Mouse (Mus musculus) stomach, postnatal 0 days (tissue): ENCODE results near the gene Polm. TPM values are rescaled to one million over a fixed set of nuclear protein-coding genes. Genes with fewer than 3 reads are reported as not detected.

ENCODE experiments used
- ATAC-seq: fragments of 200-750 bp; cut with Nextera tagmentation; 2 replicates; pipeline ENCODE4 v1.8.0; 2017; ENCODE audit not compliant: low FRiP score, low TSS enrichment
- DNase-seq: peaks from one replicate; pipeline ENCODE4 v3.0.0-alpha.2; 2016; ENCODE audit warnings: low spot score
- H3K27ac ChIP-seq: fragments of 300-500 bp; sonication (generic); replicated peaks from 2 replicates; pipeline ENCODE4 v1.5.1; 2014; ENCODE audit warnings: mild to moderate bottlenecking, control low read depth
- H3K27me3 ChIP-seq: fragments of 300-500 bp; sonication (generic); 2 replicates; pipeline ENCODE4 v1.6.1; 2014; ENCODE audit warnings: low read length; ENCODE audit not compliant: control insufficient read depth, insufficient read depth
- H3K36me3 ChIP-seq: fragments of 300-500 bp; sonication (generic); 2 replicates; pipeline ENCODE4 v1.6.1; 2014; ENCODE audit warnings: low read length, mixed read lengths; ENCODE audit not compliant: control insufficient read depth, insufficient read depth
- H3K4me1 ChIP-seq: fragments of 300-500 bp; sonication (generic); replicated peaks from 2 replicates; pipeline ENCODE4 v1.6.1; 2014; ENCODE audit warnings: antibody characterized with exemption; ENCODE audit not compliant: control insufficient read depth, insufficient read depth
- H3K4me2 ChIP-seq: fragments of 300-500 bp; sonication (generic); replicated peaks from 2 replicates; pipeline ENCODE4 v1.6.1; 2014; ENCODE audit warnings: low read depth, mild to moderate bottlenecking, control low read depth, moderate library complexity
- H3K4me3 ChIP-seq: fragments of 300-500 bp; sonication (generic); 2 replicates; pipeline ENCODE4 v1.5.1; 2014; ENCODE audit warnings: low read depth, low read length, control low read depth
- H3K9ac ChIP-seq: fragments of 300-500 bp; sonication (generic); 2 replicates; pipeline ENCODE4 v1.6.1; 2014; ENCODE audit warnings: mild to moderate bottlenecking, low read length, control low read depth, mixed read lengths
- H3K9me3 ChIP-seq: fragments of 300-500 bp; sonication (generic); 2 replicates; pipeline ENCODE4 v1.6.1; 2016; ENCODE audit warnings: low read length; ENCODE audit not compliant: control insufficient read depth
- CTCF ChIP-seq: IDR thresholded peaks from 2 replicates; pipeline ENCODE4 v1.5.1; 2016; ENCODE audit warnings: antibody characterized with exemption, low read depth, mild to moderate bottlenecking, moderate library complexity
- EP300 ChIP-seq: optimal IDR thresholded peaks from 2 replicates; pipeline ENCODE3; 2016; ENCODE audit warnings: antibody characterized with exemption
- WGBS: fragments of 180-500 bp; shearing (Covaris S2); extraction: QIAGEN DNeasy Blood & Tissue Kit; methylation state at CpG from one replicate; pipeline ENCODE4 v1.1.7; 2014; 5-methylcytosine and 5-hydroxymethylcytosine counted together
- polyA plus RNA-seq: library from polyadenylated mRNA; unstranded; fragments of >200 nt; fragmentation: Nextera tagmentation; extraction: Ambion mirVana; gene quantifications from 2 replicates; pipeline ENCODE4 v1.2.1, GENCODE M21; 2015

The Polm gene
- polyA plus RNA-seq, 1 experiment from 2014 or later, result 6.3 TPM

DNA sequence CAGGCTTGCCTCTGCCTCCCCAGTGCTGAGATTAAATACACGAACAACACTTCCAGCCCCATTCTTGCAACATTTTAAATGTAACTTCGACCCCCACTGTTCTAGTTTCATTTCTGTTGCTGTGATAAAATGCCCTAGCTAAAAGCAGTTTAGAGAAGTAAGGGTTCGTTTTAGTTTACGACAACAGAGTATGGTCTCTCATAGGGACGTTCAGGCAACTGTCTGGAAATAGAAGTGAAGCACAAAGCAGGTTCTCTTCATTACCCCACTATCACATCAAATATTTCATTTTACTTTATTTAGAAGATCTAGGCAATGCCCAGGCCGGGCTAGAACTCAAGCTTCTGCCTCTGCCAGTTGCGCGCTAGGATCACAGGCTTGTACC, 50.2 kb downstream of the Polm start:
- peak overlapping the region; percentile 86 for H3K9ac ChIP-seq
- DNase-seq (no peak), ATAC-seq (no peak)
- TF ChIP-seq EP300, result no peak
- TF ChIP-seq CTCF, result no peak
- 0 out of 2 replicates have a peak, but pooled peaks cover 11% of the 10 kb centered on the region for H3K36me3 ChIP-seq
- 30% methylated on average over 8 of the region's 8 CpGs for WGBS
- peak overlapping the region; percentile 85 for H3K4me2 ChIP-seq
- H3K4me1 ChIP-seq, result peaks cover 5% of the 10 kb centered on the region; the same call in 1 of the 2 replicates
- no peaks in the 10 kb centered on the region for H3K9me3 ChIP-seq
- H3K27ac ChIP-seq, result peak overlapping the region; percentile 97
- no peaks in the 10 kb centered on the region for H3K27me3 ChIP-seq
- peak overlapping the region; percentile 90 for H3K4me3 ChIP-seq

DNA sequence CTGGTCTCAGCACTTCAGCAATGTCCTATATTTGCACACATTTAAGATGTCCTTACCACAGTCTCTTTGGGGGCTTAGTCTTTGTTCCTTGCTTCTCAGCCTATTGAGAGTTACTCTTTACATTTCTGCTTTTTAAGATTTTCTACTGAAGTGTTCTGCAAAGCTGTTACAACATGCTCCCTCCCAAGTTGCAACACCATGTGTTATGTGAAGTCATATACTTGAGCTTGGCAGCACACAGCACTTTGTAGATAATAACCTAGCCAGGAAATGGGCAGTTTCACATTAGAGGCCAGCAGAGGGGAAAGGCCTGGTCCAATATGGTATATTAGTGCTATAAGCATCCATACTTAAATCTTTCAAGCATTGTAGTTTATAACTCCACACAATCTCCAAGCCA, 52.1 kb downstream of the Polm start:
- H3K4me2 ChIP-seq, result no peak overlapping the region
- no peak for ATAC-seq
- no peak for DNase-seq
- no peaks in the 10 kb centered on the region for H3K27me3 ChIP-seq
- no peaks in the 10 kb centered on the region for H3K9me3 ChIP-seq
- H3K36me3 ChIP-seq, result no peaks in the 10 kb centered on the region
- H3K4me1 ChIP-seq, result peaks cover 5% of the 10 kb centered on the region; the same call in 1 of the 2 replicates
- no peak for TF ChIP-seq CTCF
- TF ChIP-seq EP300, result no peak
- no peak overlapping the region for H3K27ac ChIP-seq
- no peak overlapping the region for H3K9ac ChIP-seq
- no peak overlapping the region for H3K4me3 ChIP-seq

DNA sequence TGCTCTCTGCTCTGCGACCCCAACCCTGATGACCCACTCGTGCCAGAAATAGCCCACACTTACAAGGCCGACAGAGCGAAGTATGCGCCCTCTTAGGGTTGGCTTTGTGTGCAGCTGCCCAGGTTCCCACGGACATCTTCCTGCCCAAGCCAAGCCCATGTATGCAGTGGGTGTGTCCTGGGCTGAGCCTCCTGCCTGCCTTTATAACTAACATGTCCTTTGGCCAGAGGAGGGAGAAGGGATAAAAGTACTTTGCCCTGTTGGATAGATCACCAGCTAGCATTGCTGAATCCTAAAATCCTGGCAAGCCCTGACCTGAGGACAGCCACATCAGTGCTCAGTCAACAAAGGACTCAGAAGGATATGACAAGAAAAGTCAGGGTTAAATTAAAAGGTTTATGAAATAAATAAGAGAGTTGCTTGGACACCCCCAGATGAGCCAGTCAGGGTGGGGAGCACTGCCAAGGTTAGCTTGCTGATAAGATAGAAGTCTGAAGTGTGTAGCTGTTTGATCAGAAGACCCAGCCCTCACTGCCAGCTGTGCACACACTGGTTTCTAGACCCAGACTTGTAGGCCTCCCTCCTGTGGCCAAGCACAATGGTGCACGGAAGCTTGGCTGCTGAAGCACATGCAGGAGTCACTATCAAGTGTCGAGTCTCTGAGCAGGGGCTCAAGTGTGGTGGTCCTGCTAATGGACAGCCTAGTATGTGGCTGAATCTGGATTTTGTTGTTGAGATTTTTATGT, 55.4 kb downstream of the Polm start:
- H3K36me3 ChIP-seq, result no peaks in the 10 kb centered on the region; the same call in 1 of the 2 replicates
- no peak overlapping the region for H3K4me3 ChIP-seq
- ATAC-seq, result peak; percentile 81
- 55% methylated on average over 8 of the region's 8 CpGs for WGBS
- peak; percentile 68 for DNase-seq
- no peak overlapping the region for H3K4me2 ChIP-seq
- no peaks in the 10 kb centered on the region for H3K4me1 ChIP-seq
- H3K27me3 ChIP-seq, result no peaks in the 10 kb centered on the region
- TF ChIP-seq EP300 (no peak), CTCF (peak; percentile 65)
- H3K9ac ChIP-seq, result no peak overlapping the region
- no peaks in the 10 kb centered on the region for H3K9me3 ChIP-seq
- H3K27ac ChIP-seq, result no peak overlapping the region

DNA sequence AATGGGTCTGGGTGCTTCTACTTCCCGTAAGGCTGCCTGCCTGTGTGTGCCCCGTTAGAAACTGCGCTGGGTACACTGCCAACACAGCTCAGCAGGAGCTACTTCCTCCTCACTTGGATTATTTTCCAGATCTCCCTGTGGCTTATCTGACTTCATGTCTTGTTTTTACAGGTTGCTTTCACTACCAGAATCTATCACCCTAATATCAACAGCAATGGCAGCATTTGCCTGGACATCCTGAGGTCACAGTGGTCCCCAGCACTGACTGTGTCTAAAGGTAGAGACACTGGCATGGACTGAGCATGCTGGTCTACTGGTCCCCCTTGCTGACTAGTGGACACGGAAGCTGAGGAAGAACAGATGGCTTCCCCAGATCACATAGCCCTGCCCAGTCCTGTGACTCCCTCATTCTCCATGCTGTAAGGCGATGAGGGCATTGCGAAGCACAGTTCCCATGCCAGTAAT, 57.7 kb downstream of the Polm start:
- H3K27me3 ChIP-seq, result no peaks in the 10 kb centered on the region
- TF ChIP-seq CTCF (no peak), EP300 (no peak)
- no peaks in the 10 kb centered on the region; the same call in 1 of the 2 replicates for H3K36me3 ChIP-seq
- no peak overlapping the region for H3K9ac ChIP-seq
- no peak for DNase-seq
- ATAC-seq, result no peak
- no peak overlapping the region for H3K4me3 ChIP-seq
- 94% methylated on average over 6 of the region's 6 CpGs for WGBS
- H3K4me2 ChIP-seq, result no peak overlapping the region
- H3K27ac ChIP-seq, result no peak overlapping the region
- no peaks in the 10 kb centered on the region for H3K4me1 ChIP-seq
- H3K9me3 ChIP-seq, result no peaks in the 10 kb centered on the region

DNA sequence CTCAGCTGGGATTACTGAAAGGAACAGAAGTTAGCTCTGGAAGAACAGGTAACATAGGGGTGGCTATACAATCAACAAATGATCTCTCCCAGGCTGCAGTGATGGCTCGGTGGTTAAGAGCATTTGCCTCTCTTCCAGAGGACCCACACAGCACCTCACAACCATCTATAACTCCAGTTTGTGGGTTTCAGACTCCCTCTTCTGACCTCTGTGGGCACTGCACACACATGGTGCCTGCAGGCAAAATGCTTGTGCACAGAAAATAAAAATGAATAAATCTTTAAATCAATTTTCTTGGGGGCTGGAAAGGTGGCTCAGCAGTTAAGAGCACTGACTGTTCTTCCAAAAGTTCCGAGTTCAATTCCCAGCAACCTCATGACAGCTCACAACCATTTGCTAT, 59.3 kb downstream of the Polm start:
- H3K4me3 ChIP-seq, result no peak overlapping the region
- H3K9ac ChIP-seq, result no peak overlapping the region; the same call in 1 of the 2 replicates
- ATAC-seq (no peak), DNase-seq (no peak)
- H3K4me1 ChIP-seq, result no peaks in the 10 kb centered on the region
- no peaks in the 10 kb centered on the region for H3K27me3 ChIP-seq
- no peaks in the 10 kb centered on the region for H3K9me3 ChIP-seq
- WGBS, result 77% methylated on average over 2 of the region's 2 CpGs
- TF ChIP-seq EP300 (no peak), CTCF (peak; percentile 64)
- no peak overlapping the region for H3K4me2 ChIP-seq
- no peaks in the 10 kb centered on the region; the same call in 1 of the 2 replicates for H3K36me3 ChIP-seq
- H3K27ac ChIP-seq, result no peak overlapping the region

Other genes starting within 250 kb of the Polm start
- 219 and 225 TPM in 2 replicates for gene Mrps24, start 122.3 kb downstream of the Polm start, polyA plus RNA-seq
- 14.1 and 15.4 TPM in 2 replicates for gene Urgcp, start 75.6 kb downstream of the Polm start, polyA plus RNA-seq
- gene Dbnl, start 49.5 kb downstream of the Polm start, polyA plus RNA-seq, result 99.8 and 104 TPM in 2 replicates
- 2.8 and 3.9 TPM in 2 replicates for gene Pgam2, start 34.3 kb downstream of the Polm start, polyA plus RNA-seq
- 19.6 and 21.9 TPM in 2 replicates for gene Aebp1, start 23.9 kb upstream of the Polm start, polyA plus RNA-seq
- gene Pold2, start 40.3 kb upstream of the Polm start, polyA plus RNA-seq, result 49.3 and 51.1 TPM in 2 replicates
- gene Myl7, start 60.8 kb upstream of the Polm start, polyA plus RNA-seq, result 147 and 150 TPM in 2 replicates
- 1.9 and 2.0 TPM in 2 replicates for gene Gck, start 112.1 kb upstream of the Polm start, polyA plus RNA-seq
- 47.0 and 47.7 TPM in 2 replicates for gene Ykt6, start 117.7 kb upstream of the Polm start, polyA plus RNA-seq
- 4.0 and 4.2 TPM in 2 replicates for gene Camk2b, start 228.3 kb upstream of the Polm start, polyA plus RNA-seq